Mouse (Mus musculus): ENCODE results near the gene Olfr670. TPM values are rescaled to one million over a fixed set of nuclear protein-coding genes. Genes with fewer than 3 reads are reported as not detected.

Gene Olfr670
- polyA plus RNA-seq (2012; ENCODE audit: low replicate concordance) = not detected in 2 replicates

GRCm38 (mm10) chr7:104962520-104962919 is at the start of gene Olfr670:
TSS of gene Olfr670 (minus strand) at chr7:104962620.

GRCm38 (mm10) chr7:105001929-105002328 is 39.5 kb upstream of the Olfr670 start, which contains the start of gene Olfr672:
TSS of gene Olfr672 (minus strand) at chr7:105002029.

DNA sequence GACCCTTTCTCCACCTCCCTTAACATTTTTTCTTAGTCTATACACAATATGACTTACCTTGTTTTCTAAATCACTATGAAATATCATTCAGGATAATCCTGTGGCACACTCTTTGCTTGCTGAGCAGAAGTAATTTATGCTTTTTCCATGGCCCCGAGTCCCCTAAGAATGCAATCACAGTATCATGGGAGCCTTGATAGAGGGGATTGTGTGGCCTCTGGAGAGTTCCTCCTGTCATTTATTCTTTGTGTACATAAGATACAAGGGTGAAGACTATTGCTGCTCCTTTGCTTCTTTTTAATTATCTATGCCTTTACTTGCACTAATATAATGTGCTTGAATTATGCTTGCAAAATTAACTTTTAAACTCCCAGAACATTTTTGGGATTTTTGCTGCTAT is 16.6 kb upstream of the Olfr670 start, which contains the start of gene Olfr671:
Gene Olfr671 (minus strand): TSS at position 101 of the 400 bp plus-strand sequence.

GRCm38 (mm10) chr7:104933940-104934339 is 28.5 kb downstream of the Olfr670 start, which contains the start of gene Olfr669:
TSS of gene Olfr669 (plus strand) at chr7:104934240.

GRCm38 (mm10) chr7:104927957-104928356 is 34.5 kb downstream of the Olfr670 start, which contains the start of gene Olfr668:
TSS of gene Olfr668 (minus strand) at chr7:104928057.

GRCm38 (mm10) chr7:104921382-104921781 is 41.0 kb downstream of the Olfr670 start, which contains the start of gene Olfr667:
TSS of gene Olfr667 (minus strand) at chr7:104921482.

Other genes starting within 250 kb of the Olfr670 start
- not detected in 2 replicates for gene Usp17le, start 185.2 kb downstream of the Olfr670 start, polyA plus RNA-seq (2012; ENCODE audit: low replicate concordance)
- gene Usp17lb, start 120.0 kb downstream of the Olfr670 start, polyA plus RNA-seq (2012; ENCODE audit: low replicate concordance) = not detected in 2 replicates
- not detected in 2 replicates for gene Usp17la, start 105.6 kb downstream of the Olfr670 start, polyA plus RNA-seq (2012; ENCODE audit: low replicate concordance)
- gene Olfr665, start 84.6 kb downstream of the Olfr670 start, polyA plus RNA-seq (2012; ENCODE audit: low replicate concordance) = not detected in 2 replicates
- not detected in 2 replicates for gene Olfr666, start 66.7 kb downstream of the Olfr670 start, polyA plus RNA-seq (2012; ENCODE audit: low replicate concordance)
- not detected in 2 replicates for gene Olfr667, start 41.1 kb downstream of the Olfr670 start, polyA plus RNA-seq (2012; ENCODE audit: low replicate concordance)
- not detected in 2 replicates for gene Olfr668, start 34.6 kb downstream of the Olfr670 start, polyA plus RNA-seq (2012; ENCODE audit: low replicate concordance)
- gene Olfr669, start 28.4 kb downstream of the Olfr670 start, polyA plus RNA-seq (2012; ENCODE audit: low replicate concordance) = not detected in 2 replicates
- gene Olfr671, start 16.5 kb upstream of the Olfr670 start, polyA plus RNA-seq (2012; ENCODE audit: low replicate concordance) = not detected in 2 replicates
- gene Olfr672, start 39.4 kb upstream of the Olfr670 start, polyA plus RNA-seq (2012; ENCODE audit: low replicate concordance) = not detected in 2 replicates
- gene Olfr675, start 65.8 kb upstream of the Olfr670 start, polyA plus RNA-seq (2012; ENCODE audit: low replicate concordance) = not detected in 2 replicates
- gene Olfr676, start 70.1 kb upstream of the Olfr670 start, polyA plus RNA-seq (2012; ENCODE audit: low replicate concordance) = not detected in 2 replicates
- gene Olfr677, start 88.8 kb upstream of the Olfr670 start, polyA plus RNA-seq (2012; ENCODE audit: low replicate concordance) = 0.07 TPM in 1 of 2 replicates, not detected in the other
- not detected in 2 replicates for gene Olfr678, start 101.9 kb upstream of the Olfr670 start, polyA plus RNA-seq (2012; ENCODE audit: low replicate concordance)
- gene Olfr679, start 118.6 kb upstream of the Olfr670 start, polyA plus RNA-seq (2012; ENCODE audit: low replicate concordance) = 0.02 TPM in 1 of 2 replicates, not detected in the other
- not detected in 2 replicates for gene Olfr680-ps1, start 130.2 kb upstream of the Olfr670 start, polyA plus RNA-seq (2012; ENCODE audit: low replicate concordance)
- not detected in 2 replicates for gene Olfr681, start 154.2 kb upstream of the Olfr670 start, polyA plus RNA-seq (2012; ENCODE audit: low replicate concordance)
- not detected in 2 replicates for gene Olfr683, start 184.4 kb upstream of the Olfr670 start, polyA plus RNA-seq (2012; ENCODE audit: low replicate concordance)
- gene Olfr684, start 201.0 kb upstream of the Olfr670 start, polyA plus RNA-seq (2012; ENCODE audit: low replicate concordance) = not detected in 2 replicates
- 0.21 TPM in 1 of 2 replicates, not detected in the other for gene Olfr685, start 223.4 kb upstream of the Olfr670 start, polyA plus RNA-seq (2012; ENCODE audit: low replicate concordance)
- gene Olfr686, start 244.9 kb upstream of the Olfr670 start, polyA plus RNA-seq (2012; ENCODE audit: low replicate concordance) = not detected in 2 replicates

Data from hematopoietic multipotent progenitor cell, adult 10-12 weeks (in vitro differentiated cells).